Mouse (Mus musculus) C3H10T1/2 (cell line): ENCODE measurements around the gene Ap3b2. TPM values are rescaled to one million over a fixed set of nuclear protein-coding genes. Genes with fewer than 3 reads are reported as not detected.

Experiments used
- polyA plus RNA-seq, 2 experiments: library from polyadenylated mRNA; unstranded; fragments of >200 nt; fragmentation: generic; extraction: Trizol; gene quantifications; one replicate each; pipeline ENCODE4 v1.2.1; 2012; ENCODE audit warnings: missing spikeins in 2 of 2

The Ap3b2 gene
- under 1 TPM; 0.04 to 0.12 TPM for polyA plus RNA-seq

DNA sequence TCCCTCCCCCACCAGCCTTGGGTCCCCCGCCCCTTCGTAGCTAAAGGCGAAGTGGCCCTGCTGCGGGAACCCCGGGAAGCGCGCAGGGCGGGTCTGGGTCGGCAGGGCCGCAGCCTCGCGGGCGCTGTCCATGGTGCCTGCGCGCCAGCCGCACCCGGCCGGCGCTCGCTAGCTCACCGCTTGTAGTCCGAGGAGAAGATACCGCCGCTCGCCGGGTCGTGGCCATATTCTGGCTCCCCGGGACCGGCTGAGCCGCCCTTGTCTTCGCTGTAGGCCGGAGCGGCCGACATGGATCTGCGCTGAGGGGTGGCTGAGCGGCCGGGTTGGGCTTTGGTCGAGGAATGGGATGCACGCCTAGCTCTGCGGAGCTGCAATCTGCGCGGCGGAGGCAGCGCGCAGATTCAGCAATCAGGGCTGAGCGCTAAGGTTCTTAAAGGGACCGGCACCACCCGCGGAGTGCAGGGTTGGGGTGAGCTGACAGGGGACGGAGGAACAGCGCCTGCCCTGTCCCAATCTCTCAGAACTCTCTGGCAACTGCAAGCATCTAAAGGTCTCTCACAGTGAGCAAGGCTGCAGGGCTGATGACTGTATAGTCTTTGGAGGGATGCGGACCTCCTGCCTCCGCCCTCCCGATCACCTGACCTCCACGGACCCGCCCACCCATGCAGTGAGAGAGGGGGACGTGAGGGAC, at the start of gene Ap3b2:
Gene Ap3b2 (minus strand): TSS at position 595 of the 691 bp plus-strand sequence.

DNA sequence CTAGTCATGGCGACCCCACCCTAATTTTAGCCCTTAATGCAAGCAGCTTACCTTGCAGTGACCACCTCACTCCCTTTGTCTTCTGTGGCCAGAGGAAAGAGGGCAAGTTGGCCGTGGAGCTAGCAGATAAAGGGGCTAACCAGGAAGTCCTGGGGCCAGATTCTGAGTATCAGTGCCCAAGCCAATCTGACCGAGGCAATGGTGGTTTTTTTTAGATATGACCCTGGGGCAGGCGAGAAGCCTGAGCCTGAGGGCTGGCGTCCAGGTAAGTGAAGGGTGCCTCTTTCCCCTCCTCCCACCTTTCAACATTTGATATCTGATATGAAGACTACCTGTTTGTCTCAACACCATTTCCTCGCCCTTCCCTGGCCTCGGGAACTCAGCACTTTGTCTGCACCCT, 4.5 kb upstream of the Ap3b2 start, which contains the start of gene BC048679:
Gene BC048679 (minus strand): TSS at position 101 of the 400 bp plus-strand sequence.

DNA sequence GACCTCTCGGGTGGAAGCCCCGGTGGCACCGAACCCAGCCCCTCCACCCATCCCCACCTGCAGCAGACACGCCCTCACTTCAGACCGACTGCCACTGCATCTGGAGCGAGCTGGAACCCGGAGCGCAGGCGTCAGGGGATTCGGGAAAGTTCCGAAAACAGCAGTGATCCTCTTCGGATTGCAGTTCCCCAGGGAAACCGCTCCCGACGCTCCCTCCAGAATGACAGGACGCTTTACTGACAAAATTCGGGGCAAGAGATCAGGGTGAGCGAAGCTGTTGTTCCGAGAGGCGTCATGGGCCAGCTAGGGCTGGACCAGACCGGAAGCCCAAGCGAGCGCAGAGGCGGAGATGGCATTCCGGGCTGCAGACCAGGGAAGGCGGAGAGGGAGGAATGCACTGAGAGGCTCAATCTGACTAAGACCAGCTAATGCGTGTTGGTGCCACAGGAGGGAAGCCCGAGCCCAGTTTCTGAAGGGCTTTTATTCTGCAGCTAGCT, 38.5 kb downstream of the Ap3b2 start, which contains the start of gene Cpeb1:
Gene Cpeb1 (minus strand): TSS at position 311 of the 497 bp plus-strand sequence.

Other genes starting within 250 kb of the Ap3b2 start
- 1,000 to 10,000 TPM; 2,242 to 4,097 TPM for gene Rps17, start 148.7 kb downstream of the Ap3b2 start, polyA plus RNA-seq
- gene Cpeb1, start 38.5 kb downstream of the Ap3b2 start, polyA plus RNA-seq, result 1 to 10 TPM in 1 of 2 experiments, under 1 TPM in 1; 0.16 to 1.0 TPM
- gene BC048679, start 4.4 kb upstream of the Ap3b2 start, polyA plus RNA-seq, result not detected
- under 1 TPM in 1 of 2 experiments, not detected in 1; 0.02 TPM for gene Fsd2, start 73.0 kb upstream of the Ap3b2 start, polyA plus RNA-seq
- gene Whamm, start 77.3 kb upstream of the Ap3b2 start, polyA plus RNA-seq, result 1 to 10 TPM; 2.1 to 6.8 TPM
- not detected for gene Homer2, start 213.6 kb upstream of the Ap3b2 start, polyA plus RNA-seq